Mouse (Mus musculus) heart, embryonic 15.5 days (tissue): Measurements from ENCODE around the gene C4b. TPM values are rescaled to one million over a fixed set of nuclear protein-coding genes. Genes with fewer than 3 reads are reported as not detected.

ENCODE experiments used
- ATAC-seq: fragments of 200-750 bp; cut with Nextera tagmentation; replicated peaks from 2 replicates; pipeline ENCODE4 v1.8.0; 2017; ENCODE audit warnings: low read depth, moderate TSS enrichment; ENCODE audit not compliant: insufficient number of reproducible peaks, insufficient read depth, low FRiP score
- H3K27ac ChIP-seq: fragments of 300-500 bp; sonication (generic); 2 replicates; pipeline ENCODE4 v1.5.1; 2015; ENCODE audit warnings: mild to moderate bottlenecking, inconsistent platforms
- H3K27me3 ChIP-seq: fragments of 300-500 bp; sonication (generic); 2 replicates; pipeline ENCODE4 v1.6.1; 2015; ENCODE audit warnings: inconsistent platforms
- H3K36me3 ChIP-seq: fragments of 300-500 bp; sonication (generic); 2 replicates; pipeline ENCODE4 v1.6.1; 2015; ENCODE audit warnings: mild to moderate bottlenecking, inconsistent platforms
- H3K4me1 ChIP-seq: fragments of 300-500 bp; sonication (generic); replicated peaks from 2 replicates; pipeline ENCODE4 v1.6.1; 2015; ENCODE audit warnings: inconsistent platforms
- H3K4me2 ChIP-seq: fragments of 300-500 bp; sonication (generic); 2 replicates; pipeline ENCODE4 v1.6.1; 2015; ENCODE audit warnings: inconsistent platforms, mild to moderate bottlenecking, moderate library complexity
- H3K4me3 ChIP-seq: fragments of 300-500 bp; sonication (generic); 2 replicates; pipeline ENCODE4 v1.5.1; 2015; ENCODE audit warnings: mild to moderate bottlenecking, inconsistent platforms
- H3K9ac ChIP-seq: fragments of 300-500 bp; sonication (generic); 2 replicates; pipeline ENCODE4 v1.6.1; 2015; ENCODE audit warnings: mild to moderate bottlenecking, inconsistent platforms
- H3K9me3 ChIP-seq: fragments of 300-500 bp; sonication (generic); replicated peaks from 2 replicates; pipeline ENCODE4 v1.6.1; 2016; ENCODE audit warnings: inconsistent platforms
- WGBS: fragments of 180-500 bp; shearing (Covaris S2); methylation state at CpG from one replicate; pipeline ENCODE4 v1.1.7; 2015; ENCODE audit warnings: mixed read lengths; 5-methylcytosine and 5-hydroxymethylcytosine counted together
- microRNA-seq: library from miRNA; unstranded; fragments of <30 nt; microRNA quantifications from one replicate; pipeline ENCODE4, GENCODE M21; 2016
- polyA plus RNA-seq: library from polyadenylated mRNA; unstranded; fragments of >200 nt; fragmentation: Nextera tagmentation; extraction: Ambion mirVana; gene quantifications from 2 replicates; pipeline ENCODE4 v1.2.1, GENCODE M21; 2015

Gene C4b
- polyA plus RNA-seq, 1 experiment from 2014 or later = 0.53 TPM

- Histone ChIP-seq H3K4me1 (peaks cover 49% of the 10 kb centered on the region), H3K4me2 (no peak overlapping the region), H3K36me3 (no peaks in the 10 kb centered on the region), H3K4me3 (no peak overlapping the region), H3K9me3 (no peaks in the 10 kb centered on the region), H3K9ac (no peak overlapping the region), H3K27me3 (peaks cover 49% of the 10 kb centered on the region), H3K27ac (no peak overlapping the region)
- no peak for ATAC-seq
- 85% methylated on average over 4 of the region's 4 CpGs for WGBS
Measured at GRCm38 (mm10) chr17:34680621-34681020, 63.1 kb downstream of the C4b start.

GRCm38 (mm10) chr17:34680191-34680590 lies 63.5 kb downstream of the C4b start:
- Histone ChIP-seq H3K4me2 (no peak overlapping the region), H3K9me3 (no peaks in the 10 kb centered on the region), H3K36me3 (no peaks in the 10 kb centered on the region), H3K27me3 (peaks cover 49% of the 10 kb centered on the region), H3K4me3 (no peak overlapping the region), H3K9ac (no peak overlapping the region), H3K4me1 (peaks cover 49% of the 10 kb centered on the region), H3K27ac (no peak overlapping the region)
- no peak for ATAC-seq
- WGBS = 76% methylated on average over 26 of the region's 26 CpGs

Small RNAs within 50 kb of the gene (microRNA-seq; reads per million reads assigned to microRNA genes)
- not detected for gene Gm27471

Other genes starting within 250 kb of the C4b start
- not detected in 2 replicates for gene Btnl6, start 226.5 kb downstream of the C4b start, polyA plus RNA-seq
- gene Notch4, start 179.6 kb downstream of the C4b start, polyA plus RNA-seq = 5.8 and 7.8 TPM in 2 replicates
- 5.5 and 13.1 TPM in 2 replicates for gene Gpsm3, start 154.1 kb downstream of the C4b start, polyA plus RNA-seq
- 4.8 and 5.5 TPM in 2 replicates for gene Pbx2, start 152.6 kb downstream of the C4b start, polyA plus RNA-seq
- gene Ager, start 146.0 kb downstream of the C4b start, polyA plus RNA-seq = 6.4 and 12.3 TPM in 2 replicates
- 99.7 and 111 TPM in 2 replicates for gene Rnf5, start 140.2 kb downstream of the C4b start, polyA plus RNA-seq
- gene Agpat1, start 139.6 kb downstream of the C4b start, polyA plus RNA-seq = 45.7 and 53.9 TPM in 2 replicates
- gene Egfl8, start 127.9 kb downstream of the C4b start, polyA plus RNA-seq = 1.3 and 2.2 TPM in 2 replicates
- gene Ppt2, start 115.4 kb downstream of the C4b start, polyA plus RNA-seq = 22.9 and 24.8 TPM in 2 replicates
- 0.42 and 1.2 TPM in 2 replicates for gene Prrt1, start 114.3 kb downstream of the C4b start, polyA plus RNA-seq
- 10.7 and 12.9 TPM in 2 replicates for gene Fkbpl, start 99.1 kb downstream of the C4b start, polyA plus RNA-seq
- 39.6 and 54.5 TPM in 2 replicates for gene Atf6b, start 96.7 kb downstream of the C4b start, polyA plus RNA-seq
- 2.3 and 3.2 TPM in 2 replicates for gene Tnxb, start 73.3 kb downstream of the C4b start, polyA plus RNA-seq
- 0.93 TPM in 1 of 2 replicates, not detected in the other for gene Cyp21a1, start 60.7 kb upstream of the C4b start, polyA plus RNA-seq
- 19.4 and 23.4 TPM in 2 replicates for gene Stk19, start 93.1 kb upstream of the C4b start, polyA plus RNA-seq
- gene Dxo, start 93.1 kb upstream of the C4b start, polyA plus RNA-seq = 32.0 and 40.8 TPM in 2 replicates
- gene Skiv2l, start 106.3 kb upstream of the C4b start, polyA plus RNA-seq = 23.6 and 35.9 TPM in 2 replicates
- gene Nelfe, start 106.5 kb upstream of the C4b start, polyA plus RNA-seq = 53.3 and 70.9 TPM in 2 replicates
- 1.8 and 4.3 TPM in 2 replicates for gene Cfb, start 118.6 kb upstream of the C4b start, polyA plus RNA-seq
- gene Zbtb12, start 135.6 kb upstream of the C4b start, polyA plus RNA-seq = 1.1 and 1.8 TPM in 2 replicates
- gene Gm20547, start 138.2 kb upstream of the C4b start, polyA plus RNA-seq = not detected in 2 replicates
- gene C2, start 154.4 kb upstream of the C4b start, polyA plus RNA-seq = 2.0 and 3.3 TPM in 2 replicates
- 31.7 and 48.8 TPM in 2 replicates for gene Ehmt2, start 154.6 kb upstream of the C4b start, polyA plus RNA-seq
- gene Slc44a4, start 170.6 kb upstream of the C4b start, polyA plus RNA-seq = 0.08 TPM in 1 of 2 replicates, not detected in the other
- gene Neu1, start 187.4 kb upstream of the C4b start, polyA plus RNA-seq = 16.1 and 19.9 TPM in 2 replicates
- 0.16 and 0.30 TPM in 2 replicates for gene Hspa1b, start 215.4 kb upstream of the C4b start, polyA plus RNA-seq
- gene Gm20481, start 226.0 kb upstream of the C4b start, polyA plus RNA-seq = not detected in 2 replicates
- 3.5 and 4.8 TPM in 2 replicates for gene Hspa1a, start 228.3 kb upstream of the C4b start, polyA plus RNA-seq
- 2.1 and 2.6 TPM in 2 replicates for gene Hspa1l, start 228.8 kb upstream of the C4b start, polyA plus RNA-seq
- gene Lsm2, start 238.0 kb upstream of the C4b start, polyA plus RNA-seq = 116 and 132 TPM in 2 replicates